Mouse (Mus musculus) left cerebral cortex, postnatal 4 days (tissue): Measurements from ENCODE around the gene Rbbp9. TPM values are rescaled to one million over a fixed set of nuclear protein-coding genes. Genes with fewer than 3 reads are reported as not detected.
A peak's percentile ranks its signal among the peaks of the same experiment; 100 is the strongest.

Experiments used
- DNase-seq: peaks from one replicate; pipeline ENCODE4 v3.0.0-alpha.2; 2022
- intact Hi-C: fragments of 180-260 bp; cut with DNase I; formaldehyde crosslinking; loops from one replicate; pipeline ENCODE4 v1.15.1; 2025
- total RNA-seq, 2 experiments: library from RNA; stranded (reverse); gene quantifications; 2 replicates each; pipeline ENCODE4 v1.2.3; 2021

The Rbbp9 gene
- total RNA-seq, 2 experiments from 2014 or later, result 22.8 to 26.0 TPM

DNA sequence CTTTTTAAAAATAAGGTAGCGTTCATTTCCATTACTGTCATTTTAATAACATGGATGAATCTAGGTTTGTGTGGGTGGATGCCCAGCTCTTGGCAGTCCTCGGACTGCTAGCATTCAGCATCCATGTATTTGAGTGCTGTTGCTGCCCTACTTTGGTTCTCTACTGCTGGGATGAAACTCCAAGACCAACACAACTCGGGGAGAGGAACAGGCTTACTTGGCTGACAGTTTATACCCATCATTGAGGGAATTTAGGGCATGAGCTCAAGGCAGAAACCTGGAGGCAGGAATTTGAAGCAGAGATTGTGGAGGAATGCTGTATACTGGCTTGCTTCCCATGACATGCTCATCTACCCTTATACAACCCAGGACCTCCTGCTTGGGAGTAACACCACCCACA is 36.0 kb downstream of the Rbbp9 start:
- intact Hi-C loops, result no loop called here
- DNase-seq, result no peak

DNA sequence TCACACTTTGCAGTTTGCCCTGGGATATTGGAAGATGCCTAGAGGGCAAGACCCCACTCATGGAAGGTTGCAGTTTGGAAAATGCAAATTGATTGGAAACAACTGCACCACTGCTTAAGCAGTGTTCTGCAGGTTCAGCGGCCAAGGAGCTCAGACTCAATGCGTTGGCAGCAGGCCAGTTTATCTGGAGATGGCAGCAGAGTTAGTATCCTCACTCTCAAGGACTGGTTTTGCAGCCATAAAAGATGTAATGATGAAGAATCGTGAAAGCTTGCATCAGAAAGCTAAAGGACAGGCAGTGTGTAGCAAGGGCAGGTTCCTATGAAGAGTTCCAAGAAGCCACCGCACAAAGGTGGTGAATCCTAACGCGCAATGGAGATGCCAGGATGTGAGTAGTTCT is 48.5 kb downstream of the Rbbp9 start:
- intact Hi-C loops, result no loop called here
- DNase-seq, result peak; percentile 6

Other genes with a start within 250 kb of the Rbbp9 start
- gene Ovol2, start 218.7 kb downstream of the Rbbp9 start, total RNA-seq, result under 1 TPM; 0.64 to 0.77 TPM
- 10 to 100 TPM; 21.2 to 24.1 TPM for gene Kat14, start 181.9 kb downstream of the Rbbp9 start, total RNA-seq
- gene Pet117, start 181.9 kb downstream of the Rbbp9 start, total RNA-seq, result 1 to 10 TPM; 4.4 to 5.9 TPM
- gene Dzank1, start 23.5 kb downstream of the Rbbp9 start, total RNA-seq, result 10 to 100 TPM; 37.3 to 43.6 TPM
- gene Polr3f, start 23.2 kb downstream of the Rbbp9 start, total RNA-seq, result 10 to 100 TPM; 29.9 to 32.0 TPM
- 10 to 100 TPM; 36.3 to 46.3 TPM for gene Sec23b, start 5.4 kb upstream of the Rbbp9 start, total RNA-seq
- gene Smim26, start 43.2 kb upstream of the Rbbp9 start, total RNA-seq, result 10 to 100 TPM; 45.1 to 45.8 TPM
- gene Dtd1, start 49.0 kb upstream of the Rbbp9 start, total RNA-seq, result 10 to 100 TPM; 54.6 to 55.7 TPM